Mouse (Mus musculus): Measurements from ENCODE around the gene Shisa8. TPM values are rescaled to one million over a fixed set of nuclear protein-coding genes. Genes with fewer than 3 reads are reported as not detected.

Gene Shisa8
- polyA plus RNA-seq, 1 experiment: 0.03 TPM

DNA sequence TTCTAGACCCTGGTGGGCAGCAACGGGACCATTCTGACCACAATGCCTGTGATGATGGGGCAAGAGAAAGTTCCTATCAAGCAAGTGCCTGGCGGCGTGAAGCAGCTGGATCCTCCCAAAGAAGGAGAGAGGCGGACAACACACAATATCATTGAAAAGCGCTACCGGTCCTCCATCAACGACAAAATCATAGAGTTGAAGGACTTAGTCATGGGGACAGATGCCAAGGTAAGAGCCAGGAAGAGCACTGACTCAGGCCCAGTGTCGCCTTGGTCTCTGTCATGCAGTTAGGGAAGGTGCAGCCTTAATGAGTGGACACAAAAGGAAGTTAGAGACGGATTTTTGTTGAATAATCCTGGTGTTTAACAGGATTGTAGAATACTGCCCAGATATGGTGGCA lies 37.5 kb downstream of the Shisa8 start:
- no peaks in the 10 kb centered on the region for H3K27me3 ChIP-seq (ENCODE audit: control insufficient read depth)
- peaks cover 98% of the 10 kb centered on the region for H3K36me3 ChIP-seq (ENCODE audit: control insufficient read depth)
- H3K4me1 ChIP-seq (ENCODE audit: control insufficient read depth): no peaks in the 10 kb centered on the region
- peaks cover 7% of the 10 kb centered on the region for H3K9me3 ChIP-seq (ENCODE audit: control insufficient read depth, low read length)
- no peak overlapping the region for H3K4me3 ChIP-seq (replicated peaks)
- TF ChIP-seq GATA1 (IDR thresholded peaks at IDR 0.05; ENCODE audit: low read length) (no peak), TAL1 (IDR thresholded peaks at IDR 0.05; ENCODE audit: low read length) (no peak)

DNA sequence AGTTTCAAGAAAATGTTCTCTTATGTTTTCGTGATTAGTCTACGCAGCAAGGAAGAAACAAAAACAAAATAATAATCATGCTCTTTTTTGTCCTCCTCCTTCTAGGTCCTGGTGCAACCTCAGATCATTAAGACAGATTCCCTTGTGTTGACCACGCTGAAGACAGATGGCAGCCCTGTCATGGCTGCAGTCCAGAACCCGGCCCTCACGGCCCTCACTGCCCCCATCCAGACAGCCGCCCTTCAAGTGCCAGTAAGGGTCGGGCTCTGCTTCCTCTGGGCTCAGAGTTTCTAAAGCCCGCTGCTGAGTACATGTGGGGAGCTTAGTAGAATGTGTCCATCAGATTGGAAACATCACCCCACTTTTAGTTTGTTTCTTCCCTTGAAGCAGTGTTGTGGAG lies 40.0 kb downstream of the Shisa8 start:
- Histone ChIP-seq H3K27me3 (ENCODE audit: control insufficient read depth) (no peaks in the 10 kb centered on the region), H3K36me3 (ENCODE audit: control insufficient read depth) (peaks cover 94% of the 10 kb centered on the region), H3K4me1 (ENCODE audit: control insufficient read depth) (peaks cover 16% of the 10 kb centered on the region), H3K9me3 (ENCODE audit: control insufficient read depth, low read length) (no peaks in the 10 kb centered on the region), H3K4me3 (replicated peaks) (no peak overlapping the region)
- TF ChIP-seq GATA1 (IDR thresholded peaks at IDR 0.05; ENCODE audit: low read length): no peak
- no peak for TF ChIP-seq TAL1 (IDR thresholded peaks at IDR 0.05; ENCODE audit: low read length)

DNA sequence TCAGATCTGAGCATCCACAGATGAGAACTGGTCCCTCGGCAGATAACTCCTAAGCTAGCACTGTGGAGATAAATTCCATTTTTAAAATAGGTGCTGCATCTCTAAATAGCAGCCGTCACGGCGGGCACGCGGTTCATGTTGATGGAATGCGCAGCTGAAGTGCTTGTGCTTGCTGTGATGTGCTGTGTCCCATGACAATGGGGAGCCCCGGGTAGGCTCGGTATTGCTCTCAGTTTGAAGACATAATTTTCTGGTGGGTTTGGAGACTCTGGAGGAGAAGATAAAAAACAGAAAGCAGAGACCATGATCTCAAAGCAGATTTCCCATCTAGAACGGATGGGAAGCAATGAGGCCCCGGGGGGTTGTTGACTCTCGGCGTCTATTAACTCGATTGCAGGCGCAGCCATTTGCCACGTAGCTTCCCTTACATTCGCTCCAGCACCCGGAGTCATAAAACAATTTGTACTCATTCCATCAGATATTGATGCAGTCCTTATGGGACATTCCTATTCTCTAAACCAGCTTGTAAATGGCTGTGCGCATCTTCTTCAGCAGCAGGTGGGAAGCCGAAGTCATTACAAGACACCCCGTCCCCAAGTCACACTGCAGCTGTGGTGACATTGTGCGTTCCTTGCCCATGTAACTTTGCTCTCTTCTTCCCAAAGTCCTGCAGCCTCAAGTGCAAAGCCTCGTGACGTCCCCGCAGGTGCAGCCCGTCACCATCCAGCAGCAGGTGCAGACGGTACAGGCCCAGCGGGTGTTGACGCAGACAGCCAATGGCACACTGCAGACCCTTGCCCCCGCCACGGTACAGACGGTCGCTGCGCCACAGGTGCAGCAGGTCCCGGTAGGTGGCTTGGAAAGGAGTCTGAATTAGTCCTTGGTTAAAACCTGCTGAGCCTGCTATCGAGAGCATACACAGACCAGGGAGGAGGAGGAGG lies 41.9 kb downstream of the Shisa8 start:
- no peak for TF ChIP-seq TAL1 (IDR thresholded peaks at IDR 0.05; ENCODE audit: low read length)
- Histone ChIP-seq H3K9me3 (ENCODE audit: control insufficient read depth, low read length) (no peaks in the 10 kb centered on the region), H3K36me3 (ENCODE audit: control insufficient read depth) (peaks cover 83% of the 10 kb centered on the region)

DNA sequence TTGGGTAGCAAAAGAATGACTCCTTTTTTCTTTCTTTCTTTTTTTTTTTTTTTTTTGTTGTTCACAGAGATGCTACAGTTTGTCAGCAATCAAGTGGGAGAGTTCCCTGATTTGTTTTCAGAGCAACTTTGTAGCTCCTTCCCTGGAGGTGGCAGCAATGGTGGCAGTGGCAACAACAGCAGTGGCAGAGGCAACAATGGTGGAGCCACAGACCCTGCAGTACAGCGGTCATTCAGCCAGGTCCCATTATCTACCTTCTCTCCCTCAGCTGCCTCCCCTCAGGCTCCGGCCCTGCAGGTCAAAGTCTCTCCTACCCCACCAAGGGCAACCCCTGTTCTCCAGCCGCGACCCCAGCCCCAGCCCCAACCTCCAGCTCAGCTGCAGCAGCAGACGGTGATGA lies 42.9 kb downstream of the Shisa8 start:
- H3K36me3 ChIP-seq (ENCODE audit: control insufficient read depth): peaks cover 73% of the 10 kb centered on the region
- peaks cover 43% of the 10 kb centered on the region for H3K4me1 ChIP-seq (ENCODE audit: control insufficient read depth)
- TF ChIP-seq GATA1 (IDR thresholded peaks at IDR 0.05; ENCODE audit: low read length): no peak
- no peaks in the 10 kb centered on the region for H3K9me3 ChIP-seq (ENCODE audit: control insufficient read depth, low read length)
- H3K4me3 ChIP-seq (replicated peaks): no peak overlapping the region
- H3K27me3 ChIP-seq (ENCODE audit: control insufficient read depth): no peaks in the 10 kb centered on the region

More for the DNA sequence above, 41.9 kb downstream of the Shisa8 start:
- Histone ChIP-seq H3K4me1 (ENCODE audit: control insufficient read depth) (peaks cover 33% of the 10 kb centered on the region), H3K27me3 (ENCODE audit: control insufficient read depth) (no peaks in the 10 kb centered on the region), H3K4me3 (replicated peaks) (no peak overlapping the region)

DNA sequence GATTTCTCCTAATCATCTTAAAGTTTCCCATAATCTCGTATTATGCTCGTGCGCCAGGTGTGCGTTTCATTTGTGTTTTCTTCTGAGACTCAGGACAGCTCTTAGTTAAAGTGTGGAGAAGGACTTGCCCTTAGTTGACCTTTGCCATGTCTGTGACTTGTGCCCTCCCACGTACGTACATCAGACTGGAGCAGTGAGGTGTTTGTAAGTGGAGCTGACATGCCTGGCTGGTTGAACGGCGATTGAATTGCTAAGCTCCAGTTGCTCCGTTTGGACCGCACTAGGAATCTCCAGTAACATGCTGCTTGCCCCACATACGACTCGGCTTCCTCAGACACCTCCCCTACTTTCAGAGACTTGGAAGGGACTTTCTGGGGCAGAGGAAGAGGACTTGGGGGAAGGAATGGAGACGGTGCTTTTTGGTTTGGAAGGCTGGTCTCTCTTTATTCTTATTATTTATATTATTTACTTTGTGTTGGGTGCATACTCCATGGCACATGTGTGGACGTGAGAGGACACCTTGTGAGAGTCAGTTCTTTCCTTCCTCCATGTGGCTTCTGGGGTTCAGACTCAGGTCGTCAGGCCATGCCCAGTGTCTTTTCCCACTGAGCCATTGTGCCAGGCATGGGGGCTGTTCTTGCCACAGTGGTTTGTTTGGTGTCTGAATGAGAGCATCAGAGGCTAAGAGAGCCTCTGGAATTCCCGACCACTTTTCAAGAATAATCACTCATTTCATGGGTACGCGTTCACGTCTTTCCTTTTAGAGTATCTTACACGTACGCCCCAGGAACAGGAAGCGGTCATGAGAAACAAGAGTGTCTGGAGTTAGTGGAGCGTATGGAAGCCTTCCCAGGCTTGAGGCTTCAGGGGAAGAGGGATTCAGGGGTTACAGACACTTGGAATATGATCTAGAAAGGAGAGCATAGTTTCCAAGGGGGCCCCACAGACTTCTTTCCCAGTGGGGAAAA lies 45.1 kb downstream of the Shisa8 start:
- Histone ChIP-seq H3K4me3 (replicated peaks) (no peak overlapping the region), H3K36me3 (ENCODE audit: control insufficient read depth) (peaks cover 56% of the 10 kb centered on the region), H3K4me1 (ENCODE audit: control insufficient read depth) (peaks cover 63% of the 10 kb centered on the region), H3K9me3 (ENCODE audit: control insufficient read depth, low read length) (no peaks in the 10 kb centered on the region), H3K27me3 (ENCODE audit: control insufficient read depth) (no peaks in the 10 kb centered on the region)
- TF ChIP-seq GATA1 (IDR thresholded peaks at IDR 0.05; ENCODE audit: low read length) (no peak), TAL1 (IDR thresholded peaks at IDR 0.05; ENCODE audit: low read length) (no peak)

DNA sequence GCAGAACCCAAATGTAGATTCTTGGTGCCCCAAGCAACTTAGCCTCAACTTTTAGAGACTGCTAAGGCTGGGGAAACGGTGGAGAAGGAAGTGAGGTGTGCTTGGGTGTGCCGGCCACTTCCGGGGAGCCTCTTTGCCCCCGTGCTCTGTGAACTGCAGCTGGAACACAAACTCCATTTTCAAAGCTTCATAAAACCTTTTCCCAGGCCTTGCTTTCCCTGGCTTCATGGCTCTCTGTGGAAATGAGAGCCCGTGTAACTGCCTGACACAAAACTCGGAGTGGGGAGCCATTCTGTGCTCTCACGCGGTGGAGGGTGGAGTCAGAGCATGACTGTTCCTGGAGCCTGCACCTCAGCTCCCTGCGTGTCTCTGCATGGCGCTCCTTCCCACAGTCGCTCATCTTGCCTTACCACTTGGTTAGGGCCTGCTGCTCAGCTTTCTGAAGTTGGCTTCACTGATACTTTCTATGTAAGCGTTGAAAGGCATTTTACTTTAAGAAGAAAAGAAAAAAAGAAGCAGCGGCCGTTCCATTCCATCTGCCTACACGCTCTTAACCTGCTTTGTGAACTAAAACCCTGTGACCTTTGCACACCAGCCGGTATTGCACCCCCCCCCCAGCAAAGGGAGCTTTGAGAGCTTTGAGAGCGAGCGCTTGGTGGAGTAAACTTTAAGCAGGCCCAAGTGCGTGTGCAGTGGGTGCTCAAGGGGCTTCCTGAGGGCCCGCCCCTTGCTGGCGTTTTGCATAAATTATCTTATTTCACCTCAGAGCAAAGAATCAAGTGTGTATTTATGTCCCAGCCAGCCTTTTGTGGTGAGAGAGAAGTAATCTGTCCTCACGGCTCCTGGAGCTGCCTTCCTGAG lies 46.1 kb downstream of the Shisa8 start:
- H3K27me3 ChIP-seq (ENCODE audit: control insufficient read depth): no peaks in the 10 kb centered on the region
- TF ChIP-seq GATA1 (IDR thresholded peaks at IDR 0.05; ENCODE audit: low read length): no peak
- no peak for TF ChIP-seq TAL1 (IDR thresholded peaks at IDR 0.05; ENCODE audit: low read length)
- H3K4me3 ChIP-seq (replicated peaks): peak overlapping the region; percentile 47
- H3K4me1 ChIP-seq (ENCODE audit: control insufficient read depth): peaks cover 72% of the 10 kb centered on the region
- peaks cover 50% of the 10 kb centered on the region for H3K36me3 ChIP-seq (ENCODE audit: control insufficient read depth)
- H3K9me3 ChIP-seq (ENCODE audit: control insufficient read depth, low read length): no peaks in the 10 kb centered on the region

DNA sequence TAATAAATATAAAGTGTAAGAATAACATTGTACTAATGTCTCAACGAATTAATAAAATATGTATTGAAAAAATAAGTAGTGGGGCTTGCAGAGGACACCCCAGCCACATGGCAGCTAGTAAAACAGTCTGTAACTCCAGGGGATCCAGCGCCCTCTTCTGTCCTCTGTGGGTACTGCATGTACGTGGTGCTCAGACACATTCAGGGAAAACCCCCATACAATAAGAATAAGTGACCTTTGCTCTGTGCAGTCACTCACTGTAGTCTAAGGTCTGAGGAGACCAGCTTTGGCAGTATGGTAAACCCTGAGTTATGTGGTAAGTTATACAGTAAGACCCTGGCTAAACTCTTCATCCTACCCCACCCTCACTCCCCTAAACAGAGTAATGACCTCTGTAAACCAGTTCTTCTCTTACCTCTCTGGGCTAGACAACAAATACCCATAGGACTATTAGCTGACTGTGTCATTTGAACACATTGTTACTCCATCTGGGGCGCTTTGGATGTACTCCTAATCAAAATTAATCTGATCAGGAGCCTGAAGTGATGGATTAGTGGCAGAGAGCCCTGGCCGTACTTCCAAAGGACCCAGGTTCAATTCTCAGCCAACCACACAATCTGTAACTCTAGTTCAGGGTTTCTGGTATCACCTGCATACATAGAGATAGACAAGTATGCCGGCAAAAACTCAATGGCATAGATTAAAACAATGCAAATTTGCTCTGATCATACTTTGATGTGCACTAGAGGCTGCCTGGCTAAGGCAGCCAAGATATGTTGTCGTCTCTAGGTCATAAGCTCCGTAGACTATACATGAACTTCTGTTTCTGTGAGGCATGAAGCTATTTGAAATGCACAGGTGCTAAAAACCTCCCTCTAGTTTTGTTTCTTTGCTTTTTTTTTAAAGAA lies 47.0 kb downstream of the Shisa8 start:
- H3K27me3 ChIP-seq (ENCODE audit: control insufficient read depth): no peaks in the 10 kb centered on the region
- peaks cover 46% of the 10 kb centered on the region for H3K36me3 ChIP-seq (ENCODE audit: control insufficient read depth)
- peak overlapping the region; percentile 47 for H3K4me3 ChIP-seq (replicated peaks)
- no peaks in the 10 kb centered on the region for H3K9me3 ChIP-seq (ENCODE audit: control insufficient read depth, low read length)
- TF ChIP-seq TAL1 (IDR thresholded peaks at IDR 0.05; ENCODE audit: low read length) (no peak), GATA1 (IDR thresholded peaks at IDR 0.05; ENCODE audit: low read length) (no peak)
- peaks cover 81% of the 10 kb centered on the region for H3K4me1 ChIP-seq (ENCODE audit: control insufficient read depth)

DNA sequence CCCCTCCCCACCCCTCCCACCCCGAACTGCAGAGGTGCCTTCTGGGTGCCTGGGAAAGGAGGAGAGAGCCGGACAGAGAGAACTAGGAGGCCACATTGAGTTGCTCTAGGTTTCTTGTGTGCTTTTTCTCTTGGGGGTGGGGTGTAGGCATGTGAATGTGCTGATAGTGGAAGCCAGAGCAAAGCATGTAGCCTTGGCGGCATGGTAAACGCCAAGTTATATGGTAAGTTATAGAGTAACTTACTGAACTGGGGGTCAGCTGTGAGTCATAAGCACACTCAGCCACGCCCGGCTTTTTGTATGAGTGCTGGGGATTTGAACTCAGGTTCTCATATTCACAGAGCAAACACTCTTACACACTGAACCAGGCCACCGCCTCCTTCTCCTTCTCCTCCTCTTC lies 48.1 kb downstream of the Shisa8 start:
- peaks cover 86% of the 10 kb centered on the region for H3K4me1 ChIP-seq (ENCODE audit: control insufficient read depth)
- peak; percentile 16; the same call in 1 of the 2 replicates for TF ChIP-seq GATA1 (IDR thresholded peaks at IDR 0.05; ENCODE audit: low read length)
- TF ChIP-seq TAL1 (IDR thresholded peaks at IDR 0.05; ENCODE audit: low read length): no peak
- no peaks in the 10 kb centered on the region for H3K9me3 ChIP-seq (ENCODE audit: control insufficient read depth, low read length)
- peak overlapping the region; percentile 31 for H3K4me3 ChIP-seq (replicated peaks)
- H3K36me3 ChIP-seq (ENCODE audit: control insufficient read depth): peaks cover 41% of the 10 kb centered on the region
- H3K27me3 ChIP-seq (ENCODE audit: control insufficient read depth): no peaks in the 10 kb centered on the region

Measured in erythroblast, embryonic 14.5 days (primary cell).